Mouse (Mus musculus): ENCODE measurements around the gene Arfgap1.

DNA sequence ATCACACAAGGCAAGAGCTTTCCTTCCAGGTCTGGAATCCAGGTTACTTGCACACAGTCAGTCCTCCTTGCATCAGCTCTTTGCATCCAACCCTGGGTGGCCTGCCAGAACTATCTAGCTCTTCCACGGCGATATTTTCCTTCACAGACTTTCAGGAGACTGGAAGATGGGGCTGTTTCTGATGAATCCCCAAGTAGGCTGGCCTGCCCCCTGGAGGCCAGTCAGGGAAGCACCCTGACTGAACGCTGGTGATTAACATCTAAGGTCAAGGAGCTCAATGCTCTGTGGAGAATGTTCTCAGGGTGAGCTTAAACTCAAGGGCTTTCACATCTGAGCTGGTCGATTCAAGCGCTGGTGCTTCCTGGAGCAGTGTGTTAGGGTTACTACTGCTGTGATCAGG, 3.1 kb upstream of the Arfgap1 start:
- TF ChIP-seq TAL1 (IDR thresholded peaks at IDR 0.05; ENCODE audit: low read length) = no peak
- TF ChIP-seq GATA1 (IDR thresholded peaks at IDR 0.05; ENCODE audit: low read length) = no peak
